Mouse (Mus musculus) erythroblast, embryonic 14.5 days (primary cell): ENCODE measurements around the gene Fam187b.

Experiments used
- GATA1 ChIP-seq: IDR thresholded peaks from 2 replicates; pipeline ENCODE4 v1.6.1; 2012; ENCODE audit warnings: low read length, inconsistent platforms, mixed read lengths
- TAL1 ChIP-seq: IDR thresholded peaks from 3 replicates; pipeline ENCODE4 v1.6.1; 2012; ENCODE audit warnings: low read length, inconsistent platforms, mixed read lengths

DNA sequence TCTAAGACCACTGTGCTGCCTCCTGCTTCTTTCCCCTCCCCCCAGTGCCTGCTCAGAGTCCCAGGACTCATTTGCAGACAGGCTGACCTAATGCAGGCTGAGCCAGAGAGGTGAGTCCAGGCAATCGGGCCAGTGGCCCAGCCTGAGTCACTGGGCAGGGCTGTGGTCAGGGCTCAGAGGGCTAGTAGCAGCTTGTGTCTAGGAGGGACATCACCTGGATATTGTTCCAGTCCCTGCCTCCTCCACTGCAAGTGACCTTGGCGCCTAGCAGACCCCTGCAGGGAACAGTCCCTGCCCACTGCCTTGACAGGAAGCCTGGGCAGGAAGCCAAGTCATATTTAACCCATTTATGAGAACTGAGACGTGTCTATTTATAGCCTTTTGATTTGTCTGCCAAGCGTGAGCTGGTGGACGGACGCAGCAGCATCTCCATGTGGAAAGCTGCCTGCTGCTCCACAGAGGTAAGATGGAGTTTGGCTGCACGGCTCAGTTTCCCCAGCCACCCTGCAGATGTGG lies 27.0 kb downstream of the Fam187b start:
- TF ChIP-seq TAL1 (no peak), GATA1 (no peak)
